Mouse (Mus musculus) right cerebral cortex, postnatal 36 days (tissue): ENCODE measurements around the gene Wdsub1.

Source experiments
- DNase-seq, 2 experiments: peaks; one replicate each; pipeline ENCODE4 v3.0.0; 2022; ENCODE audit warnings: low spot score in 2 of 2, mixed read lengths in 1 of 2

Wdsub1 gene

GRCm38 (mm10) chr2:59805595-59805994 lies 76.8 kb downstream of the Wdsub1 start:
- no peak for DNase-seq

GRCm38 (mm10) chr2:59802722-59803387 lies 79.5 kb downstream of the Wdsub1 start:
- no peak for DNase-seq
